Mouse (Mus musculus) midbrain, embryonic 11.5 days (tissue): ENCODE measurements around the gene Gcnt1. TPM values are rescaled to one million over a fixed set of nuclear protein-coding genes. Genes with fewer than 3 reads are reported as not detected.

Experiments used
- ATAC-seq: fragments of 200-750 bp; cut with Nextera tagmentation; 2 replicates; pipeline ENCODE4 v1.8.0; 2017; ENCODE audit warnings: moderate TSS enrichment, moderate library complexity; ENCODE audit not compliant: low FRiP score
- DNase-seq: peaks from one replicate; pipeline ENCODE4 v3.0.0; 2015; ENCODE audit warnings: low spot score; ENCODE audit errors: missing footprints
- H3K27ac ChIP-seq: fragments of 300-500 bp; sonication (generic); 2 replicates; pipeline ENCODE4 v1.5.1; 2014; ENCODE audit warnings: low read depth, low read length
- H3K27me3 ChIP-seq: fragments of 300-500 bp; sonication (generic); 2 replicates; pipeline ENCODE4 v1.6.1; 2014; ENCODE audit warnings: mild to moderate bottlenecking, low read length, moderate library complexity, mixed read lengths; ENCODE audit not compliant: control insufficient read depth, insufficient read depth
- H3K36me3 ChIP-seq: fragments of 300-500 bp; sonication (generic); 2 replicates; pipeline ENCODE4 v1.6.1; 2014; ENCODE audit warnings: mild to moderate bottlenecking, low read length, moderate library complexity, mixed read lengths; ENCODE audit not compliant: control insufficient read depth, insufficient read depth
- H3K4me1 ChIP-seq: fragments of 300-500 bp; sonication (generic); 2 replicates; pipeline ENCODE4 v1.6.1; 2014; ENCODE audit warnings: low read length; ENCODE audit not compliant: control insufficient read depth, insufficient read depth
- H3K4me2 ChIP-seq: fragments of 300-500 bp; sonication (generic); 2 replicates; pipeline ENCODE4 v1.6.1; 2014; ENCODE audit warnings: mild to moderate bottlenecking, moderate library complexity
- H3K4me3 ChIP-seq: fragments of 300-500 bp; sonication (generic); 2 replicates; pipeline ENCODE4 v1.5.1; 2014; ENCODE audit warnings: low read depth, low read length
- H3K9ac ChIP-seq: fragments of 300-500 bp; sonication (generic); 2 replicates; pipeline ENCODE4 v1.6.1; 2014; ENCODE audit warnings: low read length
- H3K9me3 ChIP-seq: fragments of 300-500 bp; sonication (generic); 2 replicates; pipeline ENCODE4 v1.6.1; 2016; ENCODE audit warnings: low read length; ENCODE audit not compliant: control insufficient read depth
- WGBS: fragments of 180-500 bp; shearing (Covaris S2); extraction: QIAGEN DNeasy Blood & Tissue Kit; methylation state at CpG from one replicate; pipeline ENCODE4 v1.1.7; 2014; 5-methylcytosine and 5-hydroxymethylcytosine counted together
- polyA plus RNA-seq: library from polyadenylated mRNA; unstranded; fragments of >200 nt; fragmentation: Nextera tagmentation; extraction: Ambion mirVana; gene quantifications from 2 replicates; pipeline ENCODE4 v1.2.1, GENCODE M21; 2014

Gene Gcnt1
- polyA plus RNA-seq, 1 experiment from 2014 or later: 4.2 TPM

DNA sequence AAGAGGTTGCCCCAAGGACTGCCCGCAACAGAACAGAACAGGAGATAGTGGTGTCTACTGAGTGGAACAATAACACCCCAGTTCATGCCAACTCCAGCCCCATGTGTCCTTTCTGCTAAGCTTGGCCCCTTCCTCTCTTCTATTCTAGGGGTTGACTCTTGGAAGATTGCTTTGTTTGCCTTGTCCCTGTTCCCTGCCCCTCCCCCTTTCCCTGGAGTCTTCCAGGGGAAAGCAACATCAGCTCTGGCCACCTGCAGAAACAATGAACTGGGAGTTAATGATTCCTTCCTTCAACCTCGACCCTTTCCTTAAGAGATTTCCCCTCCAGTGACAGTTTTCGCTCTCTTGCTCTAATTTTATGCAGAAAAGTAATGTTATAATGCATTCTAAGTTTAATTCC, 15.3 kb downstream of the Gcnt1 start:
- no peak overlapping the region for H3K4me3 ChIP-seq
- H3K4me1 ChIP-seq: no peaks in the 10 kb centered on the region; the same call in 1 of the 2 replicates
- H3K4me2 ChIP-seq: no peak overlapping the region
- WGBS: 61% methylated on average over 3 of the region's 3 CpGs
- no peak overlapping the region for H3K9ac ChIP-seq
- ATAC-seq (no peak), DNase-seq (no peak)
- H3K27me3 ChIP-seq: peaks cover 12% of the 10 kb centered on the region
- H3K27ac ChIP-seq: no peak overlapping the region
- no peaks in the 10 kb centered on the region for H3K36me3 ChIP-seq
- H3K9me3 ChIP-seq: no peaks in the 10 kb centered on the region

DNA sequence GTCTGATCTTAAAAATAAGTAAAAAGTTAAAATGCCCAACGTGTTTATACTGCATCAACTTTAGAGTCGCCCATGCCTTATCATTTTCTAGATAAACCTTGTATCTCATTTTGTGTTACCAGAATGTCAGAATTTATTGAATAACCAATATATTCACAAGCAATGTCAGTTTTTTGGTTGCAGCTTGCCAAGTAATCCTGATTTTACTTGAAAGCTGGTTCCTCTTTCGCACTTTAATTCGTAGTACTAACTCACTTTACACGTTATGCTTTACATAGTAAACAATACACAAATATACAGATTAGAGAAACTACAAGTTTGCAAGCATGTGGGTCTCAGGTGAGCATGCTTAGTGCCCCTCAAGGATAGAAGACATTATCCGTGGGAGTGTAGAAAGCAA, 15.7 kb downstream of the Gcnt1 start:
- Histone ChIP-seq H3K36me3 (no peaks in the 10 kb centered on the region), H3K27ac (no peak overlapping the region), H3K4me2 (no peak overlapping the region), H3K27me3 (peaks cover 12% of the 10 kb centered on the region), H3K4me3 (no peak overlapping the region), H3K9ac (no peak overlapping the region), H3K9me3 (no peaks in the 10 kb centered on the region), H3K4me1 (no peaks in the 10 kb centered on the region; the same call in 1 of the 2 replicates)
- DNase-seq (no peak), ATAC-seq (no peak)
- 75% methylated on average over 6 of the region's 6 CpGs for WGBS

DNA sequence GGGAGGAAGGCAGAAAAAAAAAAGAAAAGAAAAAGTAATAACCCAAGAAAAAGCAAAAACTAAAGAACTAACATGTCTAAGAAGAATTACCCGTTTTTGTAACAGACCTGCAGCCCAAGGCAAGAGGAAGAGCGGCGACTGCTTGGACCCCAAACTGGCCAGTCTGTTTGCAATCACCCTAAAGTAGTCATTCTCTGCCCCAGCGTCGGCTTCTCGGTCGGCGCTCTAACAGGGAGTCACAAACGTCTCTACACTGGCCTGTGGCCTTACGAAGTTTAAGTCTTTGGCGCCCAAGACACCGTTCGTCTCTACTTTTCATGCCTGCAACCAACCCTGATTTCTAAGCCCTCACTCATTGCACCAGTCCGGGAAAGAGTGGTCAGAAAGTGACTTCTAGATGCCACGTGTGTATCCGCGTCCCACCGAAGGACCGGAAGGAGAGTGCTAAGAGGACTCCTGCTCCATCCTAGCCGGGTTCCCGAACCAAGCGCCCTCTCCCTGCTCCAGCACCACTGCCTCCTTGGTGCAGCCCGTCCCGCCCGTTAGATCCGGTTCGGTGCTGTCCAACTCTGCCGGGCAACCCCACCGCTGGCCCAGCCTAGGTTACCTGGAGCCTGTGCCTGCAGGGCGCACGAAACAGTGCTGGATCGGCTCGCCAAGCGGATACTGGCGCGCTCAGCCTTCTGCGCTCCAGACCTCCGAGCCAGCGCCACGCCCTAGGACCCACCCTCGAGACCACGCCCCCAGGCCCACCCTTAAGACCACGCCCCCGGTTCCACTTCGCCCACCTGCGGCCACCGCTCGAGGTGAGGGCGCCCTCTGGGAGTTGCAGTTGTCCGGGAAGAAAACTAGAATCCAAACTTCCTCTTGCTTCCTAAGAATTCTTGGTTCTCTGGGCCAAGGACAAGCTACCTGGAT, 16.4 kb downstream of the Gcnt1 start:
- no peaks in the 10 kb centered on the region; the same call in 1 of the 2 replicates for H3K4me1 ChIP-seq
- H3K27ac ChIP-seq: no peak overlapping the region
- H3K9me3 ChIP-seq: no peaks in the 10 kb centered on the region
- DNase-seq: peak; percentile 93
- peak overlapping the region; percentile 64 for H3K4me2 ChIP-seq
- peaks cover 12% of the 10 kb centered on the region for H3K27me3 ChIP-seq
- H3K36me3 ChIP-seq: no peaks in the 10 kb centered on the region
- peak; percentile 88 for ATAC-seq
- WGBS: under 1% methylated on average over 50 of the region's 50 CpGs
- 0 out of 2 replicates have a peak overlapping the region, but pooled peaks have one; percentile 18 for H3K9ac ChIP-seq
- H3K4me3 ChIP-seq: peak overlapping the region; percentile 31

DNA sequence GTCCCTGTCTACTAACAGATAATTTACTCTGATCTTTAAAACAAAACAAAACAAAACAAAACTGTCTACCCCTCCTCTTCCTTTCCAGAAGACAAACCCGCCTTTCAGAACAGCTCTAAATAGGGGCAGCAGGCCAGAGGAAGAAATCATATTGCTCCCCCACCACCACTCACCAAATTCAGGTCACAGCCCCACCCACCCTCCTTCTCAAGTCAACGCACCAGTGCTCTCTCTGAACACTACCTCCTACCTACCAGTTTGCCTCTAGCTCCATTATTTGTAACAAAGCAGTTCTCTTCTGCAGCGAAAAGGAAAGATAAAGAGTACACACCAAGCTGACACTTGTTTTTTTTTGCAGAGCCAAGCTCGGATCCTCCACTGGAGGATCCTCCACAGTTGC, 17.3 kb downstream of the Gcnt1 start:
- H3K27ac ChIP-seq: no peak overlapping the region
- 35% methylated on average over 4 of the region's 4 CpGs for WGBS
- ATAC-seq (no peak), DNase-seq (no peak)
- no peaks in the 10 kb centered on the region for H3K9me3 ChIP-seq
- H3K27me3 ChIP-seq: peaks cover 12% of the 10 kb centered on the region
- H3K4me3 ChIP-seq: no peak overlapping the region
- no peak overlapping the region for H3K4me2 ChIP-seq
- H3K9ac ChIP-seq: no peak overlapping the region
- no peaks in the 10 kb centered on the region; the same call in 1 of the 2 replicates for H3K4me1 ChIP-seq
- H3K36me3 ChIP-seq: no peaks in the 10 kb centered on the region

DNA sequence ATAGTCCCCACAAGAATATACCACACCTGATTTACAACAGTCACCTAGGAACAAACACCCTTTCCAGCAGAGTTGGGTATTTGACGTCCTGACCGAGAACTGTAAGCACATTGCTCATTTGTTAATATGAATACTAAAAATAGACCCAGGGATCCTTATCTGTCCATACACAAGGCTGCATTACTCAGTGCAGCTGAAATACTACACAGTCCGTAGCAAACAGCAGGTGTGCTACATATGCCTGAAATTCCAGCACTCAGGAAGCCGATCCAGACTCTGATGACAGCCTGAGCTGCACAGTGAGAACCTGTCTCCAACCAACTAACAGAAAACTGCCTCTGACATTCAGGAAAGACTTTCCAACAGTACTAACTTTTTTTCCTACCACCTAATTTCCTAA, 17.8 kb downstream of the Gcnt1 start:
- H3K27me3 ChIP-seq: peaks cover 12% of the 10 kb centered on the region
- H3K9ac ChIP-seq: no peak overlapping the region
- no peaks in the 10 kb centered on the region; the same call in 1 of the 2 replicates for H3K4me1 ChIP-seq
- H3K4me2 ChIP-seq: no peak overlapping the region
- ATAC-seq (no peak), DNase-seq (no peak)
- 73% methylated on average over 4 of the region's 4 CpGs for WGBS
- H3K36me3 ChIP-seq: no peaks in the 10 kb centered on the region
- H3K27ac ChIP-seq: no peak overlapping the region
- H3K4me3 ChIP-seq: no peak overlapping the region
- no peaks in the 10 kb centered on the region for H3K9me3 ChIP-seq

DNA sequence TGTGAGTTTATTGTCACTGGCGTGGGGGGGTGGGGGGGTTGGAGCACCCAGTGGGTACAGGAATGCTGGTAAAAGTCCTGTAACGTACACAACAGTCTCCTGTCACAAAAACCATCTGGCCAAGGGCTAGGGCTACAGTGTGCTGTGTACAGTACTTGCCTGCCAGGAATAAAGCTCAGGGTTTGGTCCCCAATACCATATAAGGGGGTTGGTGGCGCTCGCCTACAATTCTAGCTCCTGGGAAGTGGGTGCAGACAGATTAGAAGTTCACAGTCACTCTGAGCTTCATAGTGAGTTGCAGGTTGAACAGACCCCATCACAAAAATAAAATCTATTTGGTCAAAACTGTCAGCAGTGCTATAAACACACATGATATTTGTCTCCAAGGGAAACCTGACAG, 18.3 kb downstream of the Gcnt1 start:
- peaks cover 12% of the 10 kb centered on the region for H3K27me3 ChIP-seq
- H3K27ac ChIP-seq: no peak overlapping the region
- H3K9ac ChIP-seq: no peak overlapping the region
- H3K9me3 ChIP-seq: no peaks in the 10 kb centered on the region
- DNase-seq (no peak), ATAC-seq (no peak)
- no peaks in the 10 kb centered on the region for H3K36me3 ChIP-seq
- H3K4me2 ChIP-seq: no peak overlapping the region
- no peaks in the 10 kb centered on the region; the same call in 1 of the 2 replicates for H3K4me1 ChIP-seq
- no peak overlapping the region for H3K4me3 ChIP-seq
- 74% methylated on average over 4 of the region's 4 CpGs for WGBS

DNA sequence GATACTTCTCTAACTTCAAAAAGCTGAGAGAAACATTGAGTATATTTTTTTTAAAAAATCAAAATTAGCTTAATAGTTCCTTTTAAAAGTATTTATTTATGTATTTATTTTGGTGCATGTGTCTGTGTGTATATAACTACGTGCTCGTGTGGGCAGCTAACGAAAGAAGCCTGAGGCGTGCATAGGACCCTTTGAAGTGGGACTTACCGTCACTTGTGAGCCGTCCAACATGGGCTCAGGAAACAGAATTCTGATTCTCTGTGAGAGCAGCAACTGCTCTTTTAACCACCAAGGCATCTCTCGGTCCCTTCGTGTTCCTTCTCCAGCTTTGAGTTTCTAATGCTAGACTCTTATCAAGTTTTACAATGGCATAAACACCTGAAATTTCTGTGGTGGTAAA, 18.9 kb downstream of the Gcnt1 start:
- Histone ChIP-seq H3K27me3 (peaks cover 12% of the 10 kb centered on the region), H3K36me3 (no peaks in the 10 kb centered on the region), H3K27ac (no peak overlapping the region), H3K4me3 (no peak overlapping the region), H3K4me2 (no peak overlapping the region), H3K9me3 (no peaks in the 10 kb centered on the region), H3K9ac (no peak overlapping the region), H3K4me1 (no peaks in the 10 kb centered on the region; the same call in 1 of the 2 replicates)
- WGBS: 72% methylated on average over 8 of the region's 8 CpGs
- DNase-seq (no peak), ATAC-seq (no peak)

DNA sequence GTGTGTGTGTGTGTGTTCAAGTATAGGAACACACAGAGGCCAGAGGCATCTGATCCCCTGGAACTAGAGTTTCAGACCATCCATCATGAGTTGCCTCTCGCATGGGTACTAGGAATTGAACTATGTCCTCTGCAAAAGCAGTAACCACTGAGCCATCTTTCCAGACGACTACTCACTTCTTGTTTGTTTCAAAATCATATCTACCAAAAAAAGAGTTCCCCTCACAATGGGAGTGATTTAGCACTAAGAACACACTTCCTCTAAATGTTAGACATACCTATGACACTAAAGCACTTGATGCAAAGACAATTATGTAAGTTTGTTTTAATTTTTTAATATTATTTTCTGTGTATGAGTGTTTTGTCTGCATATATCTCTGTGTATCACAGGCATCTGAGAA, 24.8 kb downstream of the Gcnt1 start:
- no peaks in the 10 kb centered on the region for H3K36me3 ChIP-seq
- no peaks in the 10 kb centered on the region for H3K9me3 ChIP-seq
- H3K4me2 ChIP-seq: no peak overlapping the region
- H3K27ac ChIP-seq: no peak overlapping the region
- no peaks in the 10 kb centered on the region for H3K4me1 ChIP-seq
- ATAC-seq: no peak
- H3K27me3 ChIP-seq: no peaks in the 10 kb centered on the region
- no peak for DNase-seq
- H3K4me3 ChIP-seq: no peak overlapping the region
- H3K9ac ChIP-seq: no peak overlapping the region
- WGBS: 83% methylated on average over 2 of the region's 2 CpGs

DNA sequence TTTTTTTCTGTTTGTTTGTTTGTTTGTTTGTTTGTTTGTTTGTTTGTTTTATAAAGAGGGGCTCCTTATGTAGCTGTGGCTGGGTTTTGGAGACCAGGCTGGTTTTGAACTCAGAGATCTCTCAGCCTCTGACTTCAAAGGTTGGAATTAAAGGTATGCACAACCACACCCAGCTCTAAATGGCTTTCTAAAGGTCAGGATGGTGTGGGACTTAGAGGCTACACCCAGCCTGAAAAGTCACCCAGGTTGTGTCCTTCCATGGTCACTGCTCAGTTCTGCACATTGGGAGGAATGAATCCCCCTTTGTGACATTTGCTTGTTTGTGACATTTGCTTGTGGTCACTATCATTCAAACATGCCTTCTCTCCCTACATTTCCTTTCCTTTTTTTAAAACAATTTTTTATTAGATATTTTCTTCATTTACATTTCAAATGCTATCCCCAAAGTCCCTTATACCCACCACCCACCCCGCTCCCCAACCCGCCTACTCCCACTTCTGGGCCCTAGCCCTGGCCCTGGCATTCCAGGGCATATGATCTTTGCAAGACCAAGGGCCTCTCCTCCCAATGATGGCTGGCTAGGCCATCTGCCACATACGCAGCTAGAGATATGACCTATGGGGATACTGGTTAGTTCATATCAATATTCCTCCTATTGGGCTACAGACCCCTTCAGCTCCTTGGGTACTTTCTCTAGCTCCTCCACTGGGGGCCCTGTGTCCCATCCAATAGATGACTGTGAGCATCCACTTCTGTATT, 25.7 kb downstream of the Gcnt1 start:
- H3K9ac ChIP-seq: no peak overlapping the region
- no peaks in the 10 kb centered on the region for H3K9me3 ChIP-seq
- no peaks in the 10 kb centered on the region for H3K4me1 ChIP-seq
- no peaks in the 10 kb centered on the region for H3K27me3 ChIP-seq
- H3K36me3 ChIP-seq: no peaks in the 10 kb centered on the region
- no peak overlapping the region for H3K27ac ChIP-seq
- H3K4me2 ChIP-seq: no peak overlapping the region
- 91% methylated on average over 3 of the region's 3 CpGs for WGBS
- no peak overlapping the region for H3K4me3 ChIP-seq
- ATAC-seq (no peak), DNase-seq (peak; percentile 64)
